Mouse (Mus musculus) retina, postnatal 7 days (tissue): ENCODE data around the gene Phc1.

Experiments used
- DNase-seq: peaks from one replicate; pipeline ENCODE4 v3.0.0-alpha.2; 2012; ENCODE audit warnings: low read depth, low spot score

Phc1 gene

GRCm38 (mm10) chr6:122339047-122339647, 1.2 kb downstream of the Phc1 start:
- DNase-seq, result peak; percentile 35

GRCm38 (mm10) chr6:122337546-122337945, 2.8 kb downstream of the Phc1 start:
- DNase-seq, result no peak

GRCm38 (mm10) chr6:122334786-122335340, 5.5 kb downstream of the Phc1 start:
- DNase-seq, result no peak

GRCm38 (mm10) chr6:122333081-122333612, 7.2 kb downstream of the Phc1 start:
- no peak for DNase-seq

GRCm38 (mm10) chr6:122325361-122325975, 14.9 kb downstream of the Phc1 start:
- no peak for DNase-seq

- no peak for DNase-seq
Measured at GRCm38 (mm10) chr6:122318726-122319125, 21.6 kb downstream of the Phc1 start.

GRCm38 (mm10) chr6:122310187-122310820, 30.1 kb downstream of the Phc1 start:
- DNase-seq, result no peak

- DNase-seq, result no peak
Measured at GRCm38 (mm10) chr6:122309446-122309960, 30.9 kb downstream of the Phc1 start.

- DNase-seq, result peak; percentile 92
Measured at GRCm38 (mm10) chr6:122308505-122309393, 31.6 kb downstream of the Phc1 start, which contains the start of gene M6pr. TSS of gene M6pr (plus strand) at chr6:122308720.

- DNase-seq, result no peak
Measured at GRCm38 (mm10) chr6:122308136-122308504, 32.2 kb downstream of the Phc1 start.

- DNase-seq, result no peak
Measured at GRCm38 (mm10) chr6:122306707-122307106, 33.7 kb downstream of the Phc1 start.

- DNase-seq, result no peak
Measured at GRCm38 (mm10) chr6:122304790-122305555, 35.4 kb downstream of the Phc1 start.

- peak; percentile 43 for DNase-seq
Measured at GRCm38 (mm10) chr6:122304355-122304754, 36.0 kb downstream of the Phc1 start.

GRCm38 (mm10) chr6:122303526-122303925, 36.8 kb downstream of the Phc1 start:
- no peak for DNase-seq

- DNase-seq, result no peak
Measured at GRCm38 (mm10) chr6:122302661-122303060, 37.7 kb downstream of the Phc1 start.

- DNase-seq, result no peak
Measured at GRCm38 (mm10) chr6:122302121-122302520, 38.2 kb downstream of the Phc1 start.

GRCm38 (mm10) chr6:122299621-122300133, 40.7 kb downstream of the Phc1 start:
- no peak for DNase-seq

GRCm38 (mm10) chr6:122298223-122298609, 42.1 kb downstream of the Phc1 start:
- no peak for DNase-seq

GRCm38 (mm10) chr6:122297279-122298222, 42.8 kb downstream of the Phc1 start:
- peak; percentile 6 for DNase-seq
